Mouse (Mus musculus): ENCODE measurements at regions not wholly inside any gene's neighbourhood (a gene's known extent, or its start where the extent isn't known, plus 50 kb on each side); places are given as distances from the start of the nearest gene placed in this dataset.

DNA sequence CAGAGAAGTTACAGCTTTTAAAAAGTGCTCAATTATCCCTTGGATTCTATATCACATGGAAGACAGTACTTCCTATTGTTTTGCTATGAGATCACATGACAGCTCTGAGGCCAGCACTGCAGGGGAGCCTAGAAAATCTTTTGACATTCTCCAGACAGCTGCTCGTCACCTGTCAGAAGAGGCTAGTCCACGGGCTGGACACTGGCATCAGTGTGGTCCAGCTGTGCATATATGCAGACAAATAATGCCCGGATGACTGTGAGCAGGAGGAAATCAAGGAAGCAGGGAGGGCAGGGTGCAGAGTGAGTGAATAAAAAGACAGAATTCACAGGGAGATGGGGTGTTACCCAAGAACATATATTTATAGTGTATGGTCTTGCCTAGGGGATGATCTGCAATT is 270.4 kb downstream of the Rnf144a start:
- TF ChIP-seq ZC3H11A (IDR thresholded peaks at IDR 0.05; ENCODE audit: borderline replicate concordance, low read depth, low read length) (no peak), MAFK (IDR thresholded peaks at IDR 0.05; ENCODE audit: insufficient read depth, low read depth, low read length) (no peak), ZNF384 (IDR thresholded peaks at IDR 0.05; ENCODE audit: low read depth, low read length) (no peak), HCFC1 (IDR thresholded peaks at IDR 0.05; ENCODE audit: borderline replicate concordance, insufficient read depth, low read length) (no peak)
